In genomic region chr14:8218730-8219380, GRCm38 (mm10) we compare ENCODE assay signal across 7 mouse cellular contexts. TPM values are rescaled to one million over a fixed set of nuclear protein-coding genes. Genes with fewer than 3 reads are reported as not detected.
DNase-seq lines count a peak whose midpoint lies in the region; ATAC-seq lines count a peak whose summit lies in the region.

No protein-coding gene starts in this region.

- no peaks in the 10 kb centered on the region for H3K9me3 ChIP-seq in hindbrain, embryonic 10.5 days
- no peaks in the 10 kb centered on the region for H3K9me3 ChIP-seq in midbrain, embryonic 14.5 days (ENCODE audit: control insufficient read depth, low read length)
- no peaks in the 10 kb centered on the region for H3K9me3 ChIP-seq in liver, embryonic 11.5 days (ENCODE audit: control insufficient read depth, low read length)

- peak; percentile 98 for DNase-seq in R1 (ENCODE audit: low read depth, low spot score)
- DNase-seq in cerebellum, adult 8-10 months, result peak; percentile 60
- DNase-seq in hindbrain, embryonic 10.5 days (ENCODE audit: low spot score), result peak; percentile 53
- peak; percentile 58 for DNase-seq in midbrain, embryonic 14.5 days
- no peak for DNase-seq in liver, embryonic 11.5 days (ENCODE audit: low spot score)
- no peak for DNase-seq in right cerebral cortex, postnatal 14 days

- H3K36me3 ChIP-seq in hindbrain, embryonic 10.5 days, result peaks cover 12% of the 10 kb centered on the region
- H3K36me3 ChIP-seq in midbrain, embryonic 14.5 days (ENCODE audit: control insufficient read depth, insufficient read depth, low read length), result peaks cover 7% of the 10 kb centered on the region; the same call in 1 of the 2 replicates
- peaks cover 4% of the 10 kb centered on the region; the same call in 1 of the 2 replicates for H3K36me3 ChIP-seq in liver, embryonic 11.5 days (ENCODE audit: control insufficient read depth, insufficient read depth, low read length)

- 0 out of 2 replicates have a peak overlapping the region, but pooled peaks have one; percentile 18 for H3K4me2 ChIP-seq in midbrain, embryonic 14.5 days (ENCODE audit: low read length)
- H3K4me2 ChIP-seq in liver, embryonic 11.5 days, result no peak overlapping the region

- H3K27me3 ChIP-seq in hindbrain, embryonic 10.5 days (ENCODE audit: insufficient read depth, poor library complexity, severe bottlenecking), result peaks cover 44% of the 10 kb centered on the region
- H3K27me3 ChIP-seq in midbrain, embryonic 14.5 days (ENCODE audit: control insufficient read depth, insufficient read depth, low read length), result peaks cover 15% of the 10 kb centered on the region
- H3K27me3 ChIP-seq in liver, embryonic 11.5 days (replicated peaks; ENCODE audit: control insufficient read depth, insufficient read depth, low read length), result no peaks in the 10 kb centered on the region; the same call in 1 of the 2 replicates

- 4% methylated on average over 10 of the region's 10 CpGs for WGBS in hindbrain, embryonic 10.5 days
- WGBS in midbrain, embryonic 14.5 days, result 7% methylated on average over 10 of the region's 10 CpGs
- WGBS in liver, embryonic 11.5 days, result 56% methylated on average over 10 of the region's 10 CpGs

- 0 out of 2 replicates have a peak overlapping the region, but pooled peaks have one; percentile 21 for H3K4me3 ChIP-seq in hindbrain, embryonic 10.5 days
- H3K4me3 ChIP-seq in midbrain, embryonic 14.5 days (replicated peaks; ENCODE audit: low read depth, low read length), result no peak overlapping the region
- H3K4me3 ChIP-seq in liver, embryonic 11.5 days (ENCODE audit: low read depth, low read length), result no peak overlapping the region

- H3K9ac ChIP-seq in midbrain, embryonic 14.5 days (replicated peaks; ENCODE audit: low read length), result no peak overlapping the region
- H3K9ac ChIP-seq in liver, embryonic 11.5 days (ENCODE audit: low read depth, low read length), result no peak overlapping the region

- no peak for ATAC-seq in midbrain, embryonic 14.5 days (ENCODE audit: low FRiP score, low TSS enrichment)
- no peak for ATAC-seq in liver, embryonic 11.5 days (replicated peaks; ENCODE audit: low FRiP score)
- ATAC-seq in inflammation-experienced regulatory T-cells, adult 6 months, result no peak

- H3K4me1 ChIP-seq in hindbrain, embryonic 10.5 days (replicated peaks), result peaks cover 38% of the 10 kb centered on the region
- peaks cover 19% of the 10 kb centered on the region; the same call in 1 of the 2 replicates for H3K4me1 ChIP-seq in midbrain, embryonic 14.5 days (ENCODE audit: control insufficient read depth, insufficient read depth, low read length)
- H3K4me1 ChIP-seq in liver, embryonic 11.5 days (replicated peaks; ENCODE audit: control insufficient read depth, insufficient read depth, low read length), result peaks cover 10% of the 10 kb centered on the region; the same call in 1 of the 2 replicates

- peak overlapping the region; percentile 71 for H3K27ac ChIP-seq in hindbrain, embryonic 10.5 days
- H3K27ac ChIP-seq in midbrain, embryonic 14.5 days (replicated peaks; ENCODE audit: low read depth, low read length), result no peak overlapping the region
- no peak overlapping the region for H3K27ac ChIP-seq in liver, embryonic 11.5 days (ENCODE audit: low read depth, low read length)

RNA-seq across cellular contexts. Expression of gene Kctd6, which starts 4.9 kb away (rescaled TPM):
- polyA plus RNA-seq in hindbrain, embryonic 10.5 days (2016; fragmentation: Nextera tagmentation; extraction: Ambion mirVana), result 3.8 and 4.0 TPM in 2 replicates
- polyA plus RNA-seq in midbrain, embryonic 14.5 days (2014; fragmentation: Nextera tagmentation; extraction: Ambion mirVana), result 9.1 and 11.6 TPM in 2 replicates
- polyA plus RNA-seq in liver, embryonic 11.5 days (2014; fragmentation: Nextera tagmentation; extraction: Ambion mirVana), result 9.0 and 10.6 TPM in 2 replicates
- polyA plus RNA-seq in inflammation-experienced regulatory T-cells, adult 6 months (2017; shearing (Covaris generic)), result 1 to 10 TPM; 1.9 to 3.6 (median 3.0) TPM

RNA-seq across cellular contexts. Expression of gene Acox2, which starts 40.3 kb away (rescaled TPM):
- polyA plus RNA-seq in hindbrain, embryonic 10.5 days (2016; fragmentation: Nextera tagmentation; extraction: Ambion mirVana), result 0.14 TPM in 1 of 2 replicates, not detected in the other
- not detected in 2 replicates for polyA plus RNA-seq in midbrain, embryonic 14.5 days (2014; fragmentation: Nextera tagmentation; extraction: Ambion mirVana)
- 1.0 and 1.2 TPM in 2 replicates for polyA plus RNA-seq in liver, embryonic 11.5 days (2014; fragmentation: Nextera tagmentation; extraction: Ambion mirVana)
- polyA plus RNA-seq in inflammation-experienced regulatory T-cells, adult 6 months (2017; shearing (Covaris generic)), result not detected

RNA-seq across cellular contexts. Expression of gene Pdhb, which starts 46.0 kb away (rescaled TPM):
- polyA plus RNA-seq in hindbrain, embryonic 10.5 days (2016; fragmentation: Nextera tagmentation; extraction: Ambion mirVana), result 212 and 213 TPM in 2 replicates
- polyA plus RNA-seq in midbrain, embryonic 14.5 days (2014; fragmentation: Nextera tagmentation; extraction: Ambion mirVana), result 242 and 245 TPM in 2 replicates
- 196 and 210 TPM in 2 replicates for polyA plus RNA-seq in liver, embryonic 11.5 days (2014; fragmentation: Nextera tagmentation; extraction: Ambion mirVana)
- polyA plus RNA-seq in inflammation-experienced regulatory T-cells, adult 6 months (2017; shearing (Covaris generic)), result 100 to 1,000 TPM; 127 to 152 (median 143) TPM

Comparison
In these comparisons a context has a peak if more than half of its experiments do, and no peak if none do; other contexts are left out.
1. DNase-seq: peak in R1 (single experiment), cerebellum, adult 8-10 months (single experiment), hindbrain, embryonic 10.5 days (single experiment) and midbrain, embryonic 14.5 days (single experiment); none in liver, embryonic 11.5 days (single experiment) and right cerebral cortex, postnatal 14 days (single experiment).